ENCODE assay signal across 10 mouse cellular contexts in the genomic region with DNA sequence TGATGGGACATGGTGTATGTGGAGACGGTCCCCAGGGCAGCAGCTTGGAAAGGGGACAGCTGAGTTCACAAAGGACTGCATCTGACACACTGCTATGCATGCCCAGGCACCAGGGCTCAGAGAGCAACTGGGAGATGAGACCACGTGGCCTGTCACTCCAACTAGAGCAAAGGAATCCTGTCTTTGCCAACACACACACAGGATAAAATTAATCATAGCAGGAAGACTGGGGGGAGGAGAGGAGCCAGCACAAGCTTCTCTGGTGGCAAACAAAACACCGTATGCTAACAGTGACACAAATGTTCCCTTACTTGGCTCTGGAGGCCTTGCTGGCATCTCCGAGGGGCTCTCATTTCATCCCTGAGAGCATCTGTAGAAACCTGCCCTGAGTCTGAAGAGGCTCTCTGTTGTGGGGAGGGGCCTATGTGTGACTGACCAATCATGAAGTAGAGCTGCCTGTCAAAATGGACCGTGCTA.
A peak's percentile ranks its signal among the peaks of the same experiment; 100 is the strongest.
DNase-seq lines count a peak whose midpoint lies in the region; ATAC-seq and TF ChIP-seq lines count a peak whose summit lies in the region.
"Had no signal": no experiment of that assay in that cellular context is flagged by ENCODE, and none has a peak within 500 bp of the region (broad histone marks: within the 10 kb centered on the region; RNA-seq: fewer than 3 reads in every experiment).

No protein-coding gene starts in this region.

- no peak overlapping the region for H3K4me3 ChIP-seq in left cerebral cortex, adult 2 months
- H3K4me3 ChIP-seq in lung, postnatal 0 days (ENCODE audit: low read depth, low read length): no peak overlapping the region
- H3K4me3 ChIP-seq: liver, embryonic 13.5 days had no signal

- TF ChIP-seq CTCF in left cerebral cortex, adult 2 months (IDR thresholded peaks at IDR 0.05): no peak
- no peak for TF ChIP-seq CTCF in lung, postnatal 0 days (IDR thresholded peaks at IDR 0.05)

- DNase-seq in gastrocnemius, postnatal 10 days: peak; percentile 6
- DNase-seq in gastrocnemius, adult 8-10 months (ENCODE audit: low spot score in 2 of 2): no peak
- no peak for DNase-seq in left cerebral cortex, adult 2 months (ENCODE audit: extremely low spot score in 1 of 2, low spot score in 2 of 2)
- no peak for DNase-seq in left cerebral cortex, adult 11 months (ENCODE audit: low spot score)
- DNase-seq in cerebellum, postnatal 14 days: peak; percentile 43 to 47
- DNase-seq in lung, postnatal 0 days (ENCODE audit: low spot score): no peak
- DNase-seq in embryo, embryonic 10.5 days (ENCODE audit: low spot score): no peak
- no peak for DNase-seq in T-cell, adult 2 months (ENCODE audit: low spot score)
- DNase-seq: adrenal gland, adult 8-10 months; liver, embryonic 13.5 days had no signal

- WGBS in lung, postnatal 0 days: 37% methylated on average over 5 of the region's 5 CpGs

- ATAC-seq in lung, postnatal 0 days: peak; percentile 77

- no peaks in the 10 kb centered on the region for H3K4me1 ChIP-seq in lung, postnatal 0 days (ENCODE audit: insufficient read depth, low read depth, low read length)
- H3K4me1 ChIP-seq: liver, embryonic 13.5 days had no signal

- no peaks in the 10 kb centered on the region for H3K9me3 ChIP-seq in lung, postnatal 0 days (ENCODE audit: low read length)
- H3K9me3 ChIP-seq: liver, embryonic 13.5 days had no signal

- TF ChIP-seq EP300 in lung, postnatal 0 days (IDR thresholded peaks at IDR 0.05): no peak

- H3K27me3 ChIP-seq in lung, postnatal 0 days (replicated peaks; ENCODE audit: insufficient read depth, low read length): no peaks in the 10 kb centered on the region
- H3K27me3 ChIP-seq: liver, embryonic 13.5 days had no signal

- no peak overlapping the region for H3K9ac ChIP-seq in lung, postnatal 0 days (replicated peaks; ENCODE audit: low read depth)
- H3K9ac ChIP-seq: liver, embryonic 13.5 days had no signal

- intact Hi-C loops in left cerebral cortex, adult 2 months (cut with DNase I): loop anchor here (2.0 to 10.0 kb wide), 3 partner anchors 15 to 321 kb away; no protein-coding TSS in a partner anchor

- H3K27ac ChIP-seq in left cerebral cortex, adult 2 months: peak overlapping the region; percentile 32; the same call in 1 of the 2 replicates
- H3K27ac ChIP-seq in lung, postnatal 0 days (ENCODE audit: low read length): no peak overlapping the region
- H3K27ac ChIP-seq: liver, embryonic 13.5 days had no signal

- H3K36me3 ChIP-seq in lung, postnatal 0 days (ENCODE audit: insufficient read depth, low read length): no peaks in the 10 kb centered on the region
- H3K36me3 ChIP-seq: liver, embryonic 13.5 days had no signal

- no peak overlapping the region for H3K4me2 ChIP-seq in lung, postnatal 0 days (replicated peaks; ENCODE audit: low read depth, low read length)
- H3K4me2 ChIP-seq: liver, embryonic 13.5 days had no signal

Comparison
In these comparisons a context has a peak if more than half of its experiments do, and no peak if none do; other contexts are left out.
1. DNase-seq: peak in gastrocnemius, postnatal 10 days (single experiment) and cerebellum, postnatal 14 days (2 of 2); none in gastrocnemius, adult 8-10 months (0 of 2), left cerebral cortex, adult 2 months (0 of 2), left cerebral cortex, adult 11 months (single experiment), lung, postnatal 0 days (single experiment), embryo, embryonic 10.5 days (single experiment) and T-cell, adult 2 months (single experiment).